Mouse (Mus musculus) gastrocnemius, postnatal 4 days (tissue): ENCODE measurements around the gene Gm9573. TPM values are rescaled to one million over a fixed set of nuclear protein-coding genes. Genes with fewer than 3 reads are reported as not detected.
A peak's percentile ranks its signal among the peaks of the same experiment; 100 is the strongest.

ENCODE experiments used
- DNase-seq, 2 experiments: peaks; one replicate each; pipeline ENCODE4 v3.0.0; 2021 to 2022; ENCODE audit warnings: low spot score in 2 of 2, mixed read lengths in 2 of 2
- total RNA-seq, 2 experiments: library from RNA; stranded (reverse); gene quantifications; 2 replicates each; pipeline ENCODE4 v1.2.3; 2021

Gene Gm9573
- total RNA-seq, 2 experiments from 2014 or later: not detected

DNA sequence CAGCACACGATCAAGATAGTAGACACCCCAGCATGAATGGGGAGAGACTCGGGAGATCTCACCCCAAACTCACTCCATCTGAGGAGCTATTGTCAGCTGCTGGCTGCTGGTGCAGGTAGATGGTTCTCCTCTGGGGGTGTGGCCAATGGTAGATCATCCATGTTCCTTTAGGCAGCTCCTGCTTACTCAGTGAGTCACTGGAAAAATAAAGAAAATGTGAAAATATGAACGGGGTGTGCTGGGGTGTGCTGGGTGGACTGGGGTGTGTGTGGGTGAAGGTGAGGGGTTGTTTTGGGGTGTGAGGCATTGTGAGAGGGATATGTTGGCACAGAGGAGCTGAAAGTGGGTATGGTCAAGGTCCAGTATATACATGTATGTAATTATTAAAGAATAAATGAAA is 29.0 kb downstream of the Gm9573 start:
- DNase-seq: no peak

DNA sequence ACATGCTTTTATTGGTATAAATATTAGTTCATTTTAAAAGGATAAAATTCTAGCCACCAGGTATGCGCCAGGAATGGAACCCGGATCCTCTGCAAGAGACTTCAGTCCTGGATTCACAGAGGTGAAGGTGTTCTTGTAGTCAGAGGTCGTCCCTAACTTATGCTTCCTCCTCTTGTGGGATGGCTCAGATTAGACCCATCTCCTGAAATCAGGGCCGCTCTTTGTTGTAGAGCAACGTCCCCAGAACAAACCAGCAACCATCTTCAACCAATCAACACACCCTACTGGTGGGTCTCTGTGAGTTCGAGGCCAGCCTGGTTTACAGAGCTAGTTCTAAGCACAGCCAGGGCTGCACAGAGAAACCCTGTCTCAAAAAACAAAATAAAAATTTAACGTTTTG is 32.0 kb downstream of the Gm9573 start:
- no peak for DNase-seq

DNA sequence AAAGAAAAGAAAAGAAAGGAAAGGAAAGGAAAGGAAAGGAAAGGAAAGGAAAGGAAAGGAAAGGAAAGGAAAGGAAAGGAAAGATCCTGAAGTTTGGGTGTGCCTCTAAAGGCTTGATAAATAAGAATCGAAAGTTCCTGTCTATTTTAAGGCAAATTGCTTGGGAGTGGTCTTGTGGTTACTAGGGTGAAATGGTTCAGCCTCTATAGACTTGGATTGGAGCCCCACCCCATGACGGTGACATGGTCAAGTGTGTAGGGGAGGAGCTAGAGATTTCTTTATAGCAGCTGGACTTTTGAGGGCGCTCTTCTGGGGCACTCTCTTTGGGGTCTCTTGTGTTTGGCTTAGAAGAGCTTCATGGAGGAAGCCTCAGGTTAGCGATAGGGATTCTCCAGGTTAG is 32.7 kb downstream of the Gm9573 start:
- no peak for DNase-seq

DNA sequence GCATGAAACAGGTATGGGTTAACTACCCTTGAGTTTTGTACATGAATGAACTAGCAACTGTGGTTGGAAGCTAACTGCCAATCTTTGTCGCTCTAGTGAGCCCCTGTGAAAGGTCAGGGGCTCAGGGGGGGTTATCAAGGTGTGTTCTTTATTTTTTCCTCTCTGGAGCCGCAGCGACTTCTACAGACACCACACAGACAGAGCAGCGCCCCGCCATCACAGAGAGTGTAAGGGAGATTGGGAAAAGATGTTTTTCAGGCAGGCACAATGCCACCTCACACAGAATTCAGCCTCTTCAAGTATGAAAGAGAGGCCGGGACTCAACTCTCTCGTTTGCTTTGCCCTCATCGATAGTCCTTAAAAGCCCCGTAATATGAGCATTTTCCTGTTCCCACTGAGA is 34.3 kb downstream of the Gm9573 start:
- no peak for DNase-seq

DNA sequence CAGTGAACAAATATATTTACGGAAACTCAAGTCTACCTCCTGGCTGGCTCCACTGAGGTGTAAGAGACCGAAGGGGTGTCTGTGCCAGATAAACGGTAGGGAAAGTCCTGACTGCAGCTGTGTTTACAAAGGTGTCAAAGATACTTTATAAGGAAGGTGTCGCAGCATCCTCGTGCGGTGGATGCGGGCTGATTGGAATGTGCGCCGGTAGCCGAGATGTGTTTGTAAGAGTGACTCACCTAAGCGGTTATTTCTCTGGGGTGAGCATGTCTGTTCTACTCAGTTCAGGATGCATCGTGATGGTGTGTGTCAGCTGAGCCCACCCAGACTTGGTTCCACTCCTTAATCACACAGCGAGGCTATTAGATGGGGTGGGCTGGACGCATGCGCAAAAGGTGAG is 34.7 kb downstream of the Gm9573 start:
- no peak for DNase-seq

DNA sequence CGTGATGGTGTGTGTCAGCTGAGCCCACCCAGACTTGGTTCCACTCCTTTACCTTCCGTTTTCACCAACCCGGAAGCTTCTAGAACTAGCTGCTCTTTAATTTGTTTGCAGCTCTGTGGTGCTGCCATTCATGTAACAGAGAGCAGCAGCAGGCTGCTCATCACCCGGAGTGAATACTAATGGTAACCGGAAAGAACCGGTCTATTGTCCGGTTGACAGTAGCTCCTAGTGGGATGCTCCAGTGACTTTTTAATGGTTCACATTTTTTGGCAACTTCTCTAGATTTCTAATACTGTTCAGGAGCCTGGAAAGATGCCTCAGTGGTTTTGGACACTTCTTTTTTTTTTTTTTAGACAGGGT is 35.2 kb downstream of the Gm9573 start:
- DNase-seq: no peak

DNA sequence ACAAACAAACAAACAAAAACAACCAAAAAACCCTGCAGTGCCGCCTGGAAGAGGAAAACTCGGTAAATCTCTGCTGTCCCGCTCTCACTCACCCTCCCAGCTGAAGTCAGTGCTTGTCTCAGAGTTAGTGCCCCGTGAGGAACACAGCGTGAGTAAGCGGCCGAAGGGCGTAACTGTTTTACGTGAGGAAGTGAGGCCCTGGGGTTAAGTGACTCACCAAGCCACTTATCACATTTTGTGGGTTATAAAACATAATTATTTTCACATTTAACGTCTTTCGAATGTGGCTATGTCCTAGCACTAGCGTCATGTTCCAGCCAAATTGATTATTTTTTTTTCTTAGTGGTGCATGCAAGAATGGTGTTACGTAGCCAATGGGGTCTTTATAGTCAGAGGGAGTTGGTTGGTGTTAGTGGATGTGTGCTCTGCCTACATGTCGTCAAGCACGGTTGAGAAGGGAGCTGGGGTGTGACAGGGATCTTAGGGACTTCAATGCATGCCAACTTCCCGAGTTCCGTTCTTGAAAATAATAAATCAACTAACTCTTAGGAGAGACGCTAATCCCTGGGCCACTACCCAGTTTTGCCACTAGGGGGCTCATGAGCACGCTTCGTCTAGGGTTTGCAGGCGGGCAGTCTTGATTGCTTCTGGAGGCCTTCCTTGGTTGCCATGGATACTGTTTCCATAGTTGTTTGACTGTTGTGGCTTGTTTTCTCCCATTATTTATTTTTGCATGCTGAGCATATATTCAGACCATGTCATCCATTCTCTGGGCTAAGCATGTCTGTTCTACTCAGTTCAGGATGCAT is 35.8 kb downstream of the Gm9573 start:
- DNase-seq: peak; percentile 68 to 78

DNA sequence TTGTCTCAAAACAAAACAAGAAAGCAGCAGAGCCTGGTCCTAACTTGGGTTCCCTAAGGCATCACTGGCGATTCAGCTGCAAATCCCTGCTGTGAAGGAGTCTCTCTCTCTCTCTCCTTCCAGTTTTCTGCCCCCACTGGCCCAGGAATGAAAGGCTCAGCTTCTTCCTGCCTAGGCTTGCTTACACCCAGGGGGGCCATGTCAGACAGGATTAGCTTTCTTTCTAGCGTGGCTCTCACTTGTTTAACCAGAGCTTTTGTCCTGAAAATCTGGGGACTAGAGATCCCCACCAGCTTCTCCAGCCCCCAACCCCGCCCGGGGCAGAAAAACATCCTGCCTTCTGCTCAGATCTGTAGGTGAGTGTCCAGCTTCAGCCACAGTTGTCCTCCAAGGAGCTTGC is 38.0 kb downstream of the Gm9573 start:
- no peak for DNase-seq

DNA sequence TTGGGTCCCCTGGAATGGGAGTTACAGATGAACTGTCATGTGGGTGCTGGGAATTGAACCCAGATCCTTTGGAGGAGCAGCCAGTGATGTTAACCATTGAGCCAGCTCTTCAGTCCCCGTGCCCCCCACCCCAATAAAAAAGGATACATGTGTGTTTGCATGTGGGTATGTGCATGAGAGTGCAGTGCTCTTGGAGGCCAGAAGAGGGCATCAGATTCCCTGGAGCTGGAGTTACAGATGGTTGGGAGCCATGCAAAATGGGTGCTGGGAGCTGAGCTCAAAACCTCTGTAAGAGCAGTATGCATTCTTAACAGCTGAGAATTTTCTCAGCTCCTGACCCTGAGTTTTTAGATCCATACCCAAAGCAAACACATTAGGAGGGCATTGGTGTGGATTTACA is 39.1 kb downstream of the Gm9573 start:
- DNase-seq: no peak

DNA sequence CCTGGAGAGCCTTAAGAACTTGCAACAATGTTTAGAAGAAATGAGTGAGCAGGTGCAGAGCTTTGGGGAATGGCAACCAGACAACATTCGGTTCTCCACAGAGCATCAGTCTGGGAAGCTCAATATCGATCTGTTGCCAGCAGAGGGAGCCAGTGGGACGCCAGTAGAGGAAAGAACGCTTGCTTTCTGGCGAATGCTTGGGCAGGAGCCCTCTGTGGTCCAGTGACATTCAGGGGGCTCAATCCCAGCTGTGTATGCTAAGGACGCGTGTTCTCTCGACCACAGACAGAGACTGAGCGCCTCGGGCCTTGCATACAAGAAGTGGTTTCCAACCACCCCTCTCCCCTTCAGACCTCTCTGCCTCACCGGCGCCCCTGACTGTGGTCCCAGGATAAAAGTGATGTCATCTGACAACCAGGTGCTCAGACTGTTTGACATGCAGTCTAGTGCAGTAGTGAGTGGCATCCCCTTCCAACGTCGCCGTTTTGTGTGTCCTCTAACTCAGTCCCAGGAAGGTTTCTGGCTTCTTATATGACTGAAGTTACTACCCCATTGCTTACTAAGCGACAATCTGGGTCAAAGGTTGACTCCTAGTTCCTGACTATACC is 42.0 kb downstream of the Gm9573 start:
- peak; percentile 66 to 78 for DNase-seq

DNA sequence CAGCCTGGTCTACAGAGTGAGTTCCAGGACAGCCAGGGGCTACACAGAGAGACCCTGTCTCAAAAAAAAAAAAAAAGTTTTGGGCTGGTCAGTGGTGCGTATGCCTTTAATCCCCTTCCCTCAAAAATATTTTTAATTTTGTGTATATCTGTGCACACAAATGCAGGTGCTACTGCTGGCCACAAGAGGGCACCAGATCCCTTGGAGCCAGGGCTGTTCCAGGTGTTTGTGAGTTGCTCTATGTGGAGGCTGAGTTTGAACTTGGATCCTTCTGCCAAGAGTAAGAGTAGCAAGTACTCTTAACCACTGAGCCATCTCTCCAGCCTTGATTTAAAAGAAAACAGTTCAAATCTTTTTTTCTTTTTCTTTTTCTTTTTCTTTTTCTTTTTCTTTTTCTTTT is 43.5 kb downstream of the Gm9573 start:
- DNase-seq: no peak

DNA sequence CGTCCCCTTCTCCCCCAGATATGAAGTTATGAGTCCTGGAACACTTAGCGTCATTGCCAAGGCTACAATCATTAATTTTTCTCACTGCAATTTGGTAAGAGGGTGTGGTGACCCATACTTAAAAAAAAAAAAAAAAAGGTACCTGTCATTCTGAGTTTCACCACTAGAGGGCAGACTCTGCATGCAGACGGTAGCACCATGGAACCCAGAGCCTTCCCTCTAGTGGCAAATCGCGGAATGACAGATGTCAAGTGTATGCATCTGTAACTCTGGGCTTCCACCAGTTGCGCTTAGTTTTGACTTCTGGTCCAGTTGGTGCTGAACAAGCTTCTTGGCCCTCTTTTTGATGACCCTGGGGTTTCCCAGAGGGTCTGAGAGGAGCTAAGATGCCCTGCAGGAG is 48.2 kb downstream of the Gm9573 start:
- peak; percentile 51 to 77 for DNase-seq

DNA sequence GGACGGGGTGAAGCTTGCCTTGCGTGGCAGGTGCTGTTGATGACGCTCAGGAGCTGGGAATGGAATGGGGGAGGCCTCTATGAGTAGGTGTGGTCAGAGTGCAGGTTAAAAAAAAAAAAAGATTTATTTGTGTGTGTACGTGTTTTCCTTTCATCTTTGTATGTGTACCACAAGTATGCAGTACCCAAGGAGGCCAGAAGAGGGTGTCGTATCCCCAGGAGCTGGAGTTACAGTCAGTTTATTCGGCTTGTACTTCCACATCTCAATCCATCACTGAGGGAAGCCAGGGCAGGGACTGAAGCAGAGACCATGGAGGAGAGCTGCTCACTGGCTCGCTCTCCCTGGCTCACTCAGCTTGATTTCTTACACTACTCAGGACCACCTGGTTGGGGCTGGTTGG is 55.0 kb downstream of the Gm9573 start:
- DNase-seq: no peak

DNA sequence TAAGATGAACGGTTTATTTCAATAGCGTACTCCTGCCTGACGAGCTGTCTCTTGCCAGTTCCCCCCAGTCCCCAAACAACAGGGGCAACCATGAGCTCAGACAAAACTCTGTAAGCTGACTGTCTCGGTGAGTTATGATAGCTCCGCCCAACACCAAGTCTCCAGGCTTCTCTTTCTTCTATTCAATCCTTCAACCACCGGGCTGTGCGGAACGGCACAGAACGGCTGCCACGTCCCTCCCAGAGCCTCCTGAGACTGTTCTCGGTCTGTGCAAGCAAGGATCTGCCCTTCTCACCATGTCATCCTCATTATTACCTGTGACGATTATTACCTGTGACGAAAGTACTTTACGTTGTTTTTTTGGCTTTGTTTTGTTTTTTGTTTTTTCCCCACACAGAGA is 55.6 kb downstream of the Gm9573 start:
- DNase-seq: no peak

DNA sequence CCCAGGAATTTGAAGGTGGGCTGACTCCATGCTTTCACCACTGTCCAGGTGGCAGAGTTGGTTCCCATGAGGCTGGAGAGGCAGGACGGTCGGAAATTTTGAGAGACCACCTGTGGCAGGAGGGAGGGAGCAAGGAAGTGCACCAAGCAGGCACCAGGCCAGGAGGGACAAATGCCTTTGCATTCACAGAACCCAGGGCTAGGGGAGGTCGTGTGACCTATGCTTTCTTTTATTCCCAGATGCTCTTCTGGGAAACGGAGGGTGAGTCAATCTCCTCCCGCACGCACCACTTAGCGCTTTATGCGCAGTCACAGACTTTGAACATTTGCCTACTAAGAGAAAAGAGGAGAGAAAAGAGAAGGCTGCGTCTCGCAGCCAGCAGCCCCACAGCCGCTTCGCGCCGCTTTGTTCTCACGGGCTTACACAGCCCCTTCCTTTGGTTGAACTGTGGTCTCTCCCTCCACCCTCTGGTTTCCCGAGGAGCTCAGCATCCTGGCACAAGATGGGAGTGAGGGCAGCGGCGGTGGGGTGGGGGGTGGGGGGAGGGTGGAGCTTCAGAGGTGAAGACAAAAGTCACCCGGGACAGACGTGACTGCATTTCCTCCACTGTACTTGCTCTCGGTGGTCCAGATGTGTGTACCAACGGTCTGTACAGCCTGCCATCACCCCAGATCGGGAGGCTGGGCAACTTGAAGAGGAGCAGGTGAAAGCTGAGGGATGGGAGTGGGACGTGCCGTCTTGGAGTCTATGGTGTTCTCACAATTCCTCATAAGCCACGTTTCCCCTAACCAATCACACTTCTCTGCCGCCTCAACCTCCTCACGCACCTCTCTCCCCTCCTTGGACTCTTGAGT is 57.1 kb downstream of the Gm9573 start:
- DNase-seq: no peak

Other genes with a start within 250 kb of the Gm9573 start
- 1 to 10 TPM; 5.2 to 6.2 TPM for gene H2-Q4, start 247.0 kb downstream of the Gm9573 start, total RNA-seq
- gene H2-Q6, start 201.8 kb downstream of the Gm9573 start, total RNA-seq: under 1 TPM; 0.34 to 0.41 TPM
- 1 to 10 TPM in 1 of 2 experiments, under 1 TPM in 1; 0.71 to 1.0 TPM for gene H2-Q7, start 187.5 kb downstream of the Gm9573 start, total RNA-seq
- 1 to 10 TPM in 1 of 2 experiments, under 1 TPM in 1; 0.32 to 1.6 TPM for gene H2-Q10, start 156.5 kb downstream of the Gm9573 start, total RNA-seq
- under 1 TPM; 0.20 to 0.26 TPM for gene Pou5f1, start 120.6 kb downstream of the Gm9573 start, total RNA-seq
- gene Tcf19, start 109.8 kb downstream of the Gm9573 start, total RNA-seq: 10 to 100 TPM; 28.1 to 29.9 TPM
- gene Cchcr1, start 109.5 kb downstream of the Gm9573 start, total RNA-seq: 10 to 100 TPM; 13.8 to 15.0 TPM
- gene Psors1c2, start 93.4 kb downstream of the Gm9573 start, total RNA-seq: not detected
- under 1 TPM; 0.29 to 0.39 TPM for gene Cdsn, start 74.5 kb downstream of the Gm9573 start, total RNA-seq
- not detected for gene 2300002M23Rik, start 59.2 kb downstream of the Gm9573 start, total RNA-seq
- not detected for gene Sfta2, start 25.1 kb downstream of the Gm9573 start, total RNA-seq
- gene Mucl3, start 17.1 kb upstream of the Gm9573 start, total RNA-seq: not detected
- 10 to 100 TPM; 22.1 to 24.4 TPM for gene Vars2, start 41.0 kb upstream of the Gm9573 start, total RNA-seq
- gene Gtf2h4, start 47.1 kb upstream of the Gm9573 start, total RNA-seq: 10 to 100 TPM; 20.6 to 29.2 TPM
- 10 to 100 TPM; 69.6 to 71.4 TPM for gene Ddr1, start 78.0 kb upstream of the Gm9573 start, total RNA-seq
- gene Ier3, start 195.0 kb upstream of the Gm9573 start, total RNA-seq: 10 to 100 TPM; 11.1 to 13.1 TPM
- gene Flot1, start 196.6 kb upstream of the Gm9573 start, total RNA-seq: 10 to 100 TPM; 52.6 to 56.9 TPM
- gene Tubb5, start 211.7 kb upstream of the Gm9573 start, total RNA-seq: 100 to 1,000 TPM; 408 to 451 TPM
- gene Mdc1, start 214.9 kb upstream of the Gm9573 start, total RNA-seq: 10 to 100 TPM; 22.9 to 25.2 TPM
- gene Nrm, start 234.7 kb upstream of the Gm9573 start, total RNA-seq: 10 to 100 TPM; 20.8 to 26.4 TPM
- gene Ppp1r18, start 239.0 kb upstream of the Gm9573 start, total RNA-seq: 10 to 100 TPM; 30.2 to 32.7 TPM